Mouse (Mus musculus) stomach, postnatal 0 days (tissue): ENCODE measurements around the gene Cenpp. TPM values are rescaled to one million over a fixed set of nuclear protein-coding genes. Genes with fewer than 3 reads are reported as not detected.
A peak's percentile ranks its signal among the peaks of the same experiment; 100 is the strongest.

Source experiments
- ATAC-seq: fragments of 200-750 bp; cut with Nextera tagmentation; 2 replicates; pipeline ENCODE4 v1.8.0; 2017; ENCODE audit not compliant: low FRiP score, low TSS enrichment
- DNase-seq: peaks from one replicate; pipeline ENCODE4 v3.0.0-alpha.2; 2016; ENCODE audit warnings: low spot score
- H3K27ac ChIP-seq: fragments of 300-500 bp; sonication (generic); replicated peaks from 2 replicates; pipeline ENCODE4 v1.5.1; 2014; ENCODE audit warnings: mild to moderate bottlenecking, control low read depth
- H3K27me3 ChIP-seq: fragments of 300-500 bp; sonication (generic); 2 replicates; pipeline ENCODE4 v1.6.1; 2014; ENCODE audit warnings: low read length; ENCODE audit not compliant: control insufficient read depth, insufficient read depth
- H3K36me3 ChIP-seq: fragments of 300-500 bp; sonication (generic); 2 replicates; pipeline ENCODE4 v1.6.1; 2014; ENCODE audit warnings: low read length, mixed read lengths; ENCODE audit not compliant: control insufficient read depth, insufficient read depth
- H3K4me1 ChIP-seq: fragments of 300-500 bp; sonication (generic); replicated peaks from 2 replicates; pipeline ENCODE4 v1.6.1; 2014; ENCODE audit warnings: antibody characterized with exemption; ENCODE audit not compliant: control insufficient read depth, insufficient read depth
- H3K4me2 ChIP-seq: fragments of 300-500 bp; sonication (generic); replicated peaks from 2 replicates; pipeline ENCODE4 v1.6.1; 2014; ENCODE audit warnings: low read depth, mild to moderate bottlenecking, control low read depth, moderate library complexity
- H3K4me3 ChIP-seq: fragments of 300-500 bp; sonication (generic); 2 replicates; pipeline ENCODE4 v1.5.1; 2014; ENCODE audit warnings: low read depth, low read length, control low read depth
- H3K9ac ChIP-seq: fragments of 300-500 bp; sonication (generic); 2 replicates; pipeline ENCODE4 v1.6.1; 2014; ENCODE audit warnings: mild to moderate bottlenecking, low read length, control low read depth, mixed read lengths
- H3K9me3 ChIP-seq: fragments of 300-500 bp; sonication (generic); 2 replicates; pipeline ENCODE4 v1.6.1; 2016; ENCODE audit warnings: low read length; ENCODE audit not compliant: control insufficient read depth
- CTCF ChIP-seq: IDR thresholded peaks from 2 replicates; pipeline ENCODE4 v1.5.1; 2016; ENCODE audit warnings: antibody characterized with exemption, low read depth, mild to moderate bottlenecking, moderate library complexity
- EP300 ChIP-seq: optimal IDR thresholded peaks from 2 replicates; pipeline ENCODE3; 2016; ENCODE audit warnings: antibody characterized with exemption
- WGBS: fragments of 180-500 bp; shearing (Covaris S2); extraction: QIAGEN DNeasy Blood & Tissue Kit; methylation state at CpG from one replicate; pipeline ENCODE4 v1.1.7; 2014; 5-methylcytosine and 5-hydroxymethylcytosine counted together
- polyA plus RNA-seq: library from polyadenylated mRNA; unstranded; fragments of >200 nt; fragmentation: Nextera tagmentation; extraction: Ambion mirVana; gene quantifications from 2 replicates; pipeline ENCODE4 v1.2.1, GENCODE M21; 2015

Gene Cenpp
- polyA plus RNA-seq, 1 experiment from 2014 or later = 12.6 TPM

DNA sequence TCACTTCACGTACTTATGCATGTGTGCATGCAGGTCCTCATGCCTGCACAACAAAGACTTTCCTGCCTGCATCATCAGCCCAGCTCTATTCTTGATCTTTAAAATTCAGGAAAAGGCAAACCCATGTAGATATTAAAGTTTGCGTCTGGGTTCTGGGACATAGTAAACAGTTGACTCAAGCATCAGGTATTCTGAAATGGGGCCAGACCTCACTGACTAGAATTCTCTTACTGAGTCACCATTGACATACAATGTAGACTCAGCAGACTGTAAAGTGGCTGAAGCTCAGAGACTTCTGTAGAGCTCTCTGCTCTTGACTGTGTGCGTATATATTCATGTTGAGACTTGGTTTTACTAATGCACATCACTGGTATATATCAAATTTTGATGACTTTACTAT, 103.0 kb downstream of the Cenpp start:
- WGBS = 69% methylated on average over 3 of the region's 3 CpGs
- Histone ChIP-seq H3K27me3 (no peaks in the 10 kb centered on the region), H3K4me3 (no peak overlapping the region), H3K4me1 (no peaks in the 10 kb centered on the region), H3K36me3 (no peaks in the 10 kb centered on the region), H3K9me3 (no peaks in the 10 kb centered on the region), H3K27ac (no peak overlapping the region), H3K9ac (no peak overlapping the region), H3K4me2 (no peak overlapping the region)
- no peak for ATAC-seq
- no peak for DNase-seq
- TF ChIP-seq CTCF = no peak
- no peak for TF ChIP-seq EP300

DNA sequence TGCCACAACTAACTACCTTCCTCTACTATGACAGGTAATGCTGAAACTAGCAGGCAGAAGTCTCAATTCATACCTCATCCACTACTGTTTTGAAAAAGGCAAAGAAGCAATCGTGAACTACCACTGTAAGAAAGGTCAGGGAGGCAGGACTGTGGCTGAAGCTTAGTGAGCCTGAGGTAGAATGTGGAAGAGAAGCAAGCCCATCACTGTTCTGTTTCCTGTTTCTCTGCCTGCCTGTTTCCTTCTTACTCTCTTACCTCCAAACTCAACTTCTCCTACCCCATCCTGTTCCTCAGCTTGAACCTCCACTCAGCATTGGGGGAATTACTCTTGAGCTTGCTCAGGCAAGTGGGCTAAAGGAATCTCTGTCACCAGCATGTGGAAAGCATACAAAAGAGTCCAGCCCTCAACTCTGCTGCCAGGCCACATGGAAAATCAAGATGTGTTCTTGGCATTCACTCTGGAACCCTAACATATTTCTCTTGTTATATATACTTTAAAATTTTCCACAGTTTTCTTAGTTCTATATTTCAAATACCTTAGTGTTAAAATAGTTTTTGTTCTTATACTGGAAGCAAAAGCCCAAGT, 104.9 kb downstream of the Cenpp start:
- ATAC-seq = no peak
- Histone ChIP-seq H3K9ac (no peak overlapping the region), H3K4me2 (peak overlapping the region; percentile 9; the same call in 1 of the 2 replicates), H3K4me1 (no peaks in the 10 kb centered on the region), H3K27ac (0 out of 2 replicates have a peak overlapping the region, but pooled peaks have one; percentile 2), H3K4me3 (no peak overlapping the region), H3K9me3 (no peaks in the 10 kb centered on the region), H3K36me3 (no peaks in the 10 kb centered on the region), H3K27me3 (no peaks in the 10 kb centered on the region)
- TF ChIP-seq CTCF (no peak), EP300 (no peak)
- WGBS = 50% methylated on average over 1 of the region's 1 CpGs
- no peak for DNase-seq

DNA sequence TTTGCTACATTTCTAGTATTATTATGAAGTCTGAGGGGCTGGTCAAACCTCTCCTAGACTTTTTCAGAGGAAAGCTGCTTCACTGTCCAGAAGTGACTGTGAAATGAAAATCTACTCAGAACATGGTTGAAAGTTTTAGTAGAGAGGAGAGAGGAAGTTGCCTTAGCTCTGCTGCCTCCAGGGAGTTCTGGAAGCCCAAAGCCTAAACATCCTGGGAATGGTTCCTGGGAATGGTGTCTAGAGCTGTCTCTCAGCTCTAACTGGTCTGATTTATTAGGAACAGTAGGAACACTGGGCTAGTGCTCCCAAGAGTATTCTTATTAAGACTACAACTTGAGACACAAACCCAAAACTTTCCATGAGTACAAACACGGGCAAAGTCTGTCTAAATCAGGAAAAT, 106.1 kb downstream of the Cenpp start:
- no peaks in the 10 kb centered on the region for H3K27me3 ChIP-seq
- H3K9me3 ChIP-seq = no peaks in the 10 kb centered on the region
- TF ChIP-seq CTCF (no peak), EP300 (no peak)
- peak overlapping the region; percentile 67 for H3K27ac ChIP-seq
- DNase-seq (no peak), ATAC-seq (no peak)
- WGBS = 49% methylated on average over 1 of the region's 1 CpGs
- H3K4me2 ChIP-seq = peak overlapping the region; percentile 26; the same call in 1 of the 2 replicates
- no peaks in the 10 kb centered on the region for H3K36me3 ChIP-seq
- peak overlapping the region; percentile 14; the same call in 1 of the 2 replicates for H3K4me3 ChIP-seq
- H3K9ac ChIP-seq = peak overlapping the region; percentile 8; the same call in 1 of the 2 replicates
- no peaks in the 10 kb centered on the region for H3K4me1 ChIP-seq

DNA sequence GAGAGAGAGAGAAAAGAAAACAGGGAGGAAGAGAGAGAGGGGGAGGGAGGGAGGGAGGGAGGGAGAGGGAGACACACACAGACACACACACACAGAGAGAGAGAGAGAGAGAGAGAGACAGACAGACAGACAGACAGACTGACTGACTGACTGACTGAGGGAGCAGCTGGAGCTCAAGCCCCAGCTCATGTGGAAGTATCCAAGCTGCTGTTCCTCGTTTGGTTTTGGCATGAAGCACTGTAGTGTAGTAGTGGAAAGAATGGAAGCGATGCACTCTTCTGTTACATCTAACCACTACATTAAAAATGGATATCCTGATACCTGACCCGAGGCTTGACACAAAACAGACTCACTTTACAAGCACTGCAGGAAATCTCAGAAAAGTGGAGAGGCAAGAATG, 106.9 kb downstream of the Cenpp start:
- H3K27me3 ChIP-seq = no peaks in the 10 kb centered on the region
- H3K4me1 ChIP-seq = no peaks in the 10 kb centered on the region
- 34% methylated on average over 3 of the region's 3 CpGs for WGBS
- no peaks in the 10 kb centered on the region for H3K9me3 ChIP-seq
- peak overlapping the region; percentile 74 for H3K27ac ChIP-seq
- DNase-seq (no peak), ATAC-seq (peak; percentile 49; the same call in 1 of the 2 replicates)
- H3K36me3 ChIP-seq = no peaks in the 10 kb centered on the region
- peak overlapping the region; percentile 28 for H3K4me2 ChIP-seq
- TF ChIP-seq CTCF = no peak
- no peak for TF ChIP-seq EP300
- H3K9ac ChIP-seq = no peak overlapping the region
- H3K4me3 ChIP-seq = peak overlapping the region; percentile 21

DNA sequence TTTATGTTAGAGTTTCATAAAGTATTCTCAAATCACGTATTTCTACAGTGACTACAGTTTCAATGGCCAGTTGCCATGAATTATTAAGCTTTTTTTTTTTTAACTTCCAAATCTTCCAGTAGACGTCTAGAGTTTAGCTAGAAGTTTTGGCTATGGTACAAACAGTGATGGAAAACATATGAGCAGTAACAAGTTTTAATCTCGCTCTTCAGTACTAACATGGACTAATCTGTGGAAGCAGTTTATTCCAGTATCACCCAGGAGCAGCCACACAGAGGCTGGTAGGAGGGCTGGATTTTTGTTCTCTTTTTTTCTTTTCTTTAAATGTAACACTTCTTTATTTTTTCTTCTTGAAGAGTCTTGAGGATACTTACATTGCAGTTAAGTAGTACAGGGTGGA, 108.3 kb downstream of the Cenpp start, which contains the start of gene Aspn:
Aspn (plus strand) TSS at position 165 of the 400 bp plus-strand sequence.
- no peaks in the 10 kb centered on the region for H3K4me1 ChIP-seq
- peak within 1 kb of the TSS; percentile 28; the same call in 1 of the 2 replicates for H3K4me2 ChIP-seq
- no peak for TF ChIP-seq EP300
- no peak for TF ChIP-seq CTCF
- DNase-seq (no peak), ATAC-seq (no peak)
- H3K9me3 ChIP-seq = no peaks in the 10 kb centered on the region
- H3K36me3 ChIP-seq = no peaks in the 10 kb centered on the region
- H3K4me3 ChIP-seq = no peak within 1 kb of the TSS
- H3K27ac ChIP-seq = peak within 1 kb of the TSS; percentile 74; the same call in 1 of the 2 replicates
- WGBS = 43% methylated on average over 3 of the region's 3 CpGs
- no peak within 1 kb of the TSS for H3K9ac ChIP-seq
- no peaks in the 10 kb centered on the region for H3K27me3 ChIP-seq

DNA sequence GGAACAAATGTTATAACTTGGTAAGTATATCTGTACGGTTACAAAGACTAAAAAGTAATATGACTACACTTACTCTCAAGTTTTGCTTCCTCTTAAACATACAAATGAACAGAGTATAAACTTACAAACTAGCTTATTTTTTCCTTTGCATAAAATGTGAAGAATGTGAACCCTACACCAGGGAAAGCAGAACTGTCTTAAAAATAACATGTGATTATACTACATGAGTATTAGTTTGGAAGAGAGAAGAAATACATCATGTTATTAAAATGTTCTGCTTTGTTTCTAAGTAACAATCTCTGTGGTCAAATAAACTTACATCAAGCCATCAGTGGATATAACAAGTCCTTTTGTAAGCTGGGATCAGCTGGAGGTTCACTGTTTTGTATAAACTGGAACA, 113.9 kb downstream of the Cenpp start:
- no peak for TF ChIP-seq EP300
- no peak for TF ChIP-seq CTCF
- ATAC-seq = peak; percentile 32; the same call in 1 of the 2 replicates
- no peaks in the 10 kb centered on the region for H3K36me3 ChIP-seq
- no peak for DNase-seq
- H3K27ac ChIP-seq = peak overlapping the region; percentile 30; the same call in 1 of the 2 replicates
- no peaks in the 10 kb centered on the region for H3K9me3 ChIP-seq
- 45% methylated on average over 1 of the region's 1 CpGs for WGBS
- no peak overlapping the region for H3K4me2 ChIP-seq
- no peaks in the 10 kb centered on the region for H3K4me1 ChIP-seq
- no peak overlapping the region for H3K9ac ChIP-seq
- no peak overlapping the region for H3K4me3 ChIP-seq
- H3K27me3 ChIP-seq = no peaks in the 10 kb centered on the region
